Mouse (Mus musculus) heart, adult 2 months (tissue): Measurements from ENCODE around the gene Gpr4. TPM values are rescaled to one million over a fixed set of nuclear protein-coding genes. Genes with fewer than 3 reads are reported as not detected.
A peak's percentile ranks its signal among the peaks of the same experiment; 100 is the strongest.

Experiments
- DNase-seq, 2 experiments: peaks; one replicate each; pipeline ENCODE4 v3.0.0; 2021
- H3K27ac ChIP-seq: fragments of 200-600 bp; 2 replicates; pipeline ENCODE4 v1.8.1; 2022
- H3K27me3 ChIP-seq: fragments of 200-500 bp; 2 replicates; pipeline ENCODE4 v1.6.1; 2012; ENCODE audit warnings: mild to moderate bottlenecking, low read length, inconsistent platforms, mixed read lengths; ENCODE audit not compliant: control insufficient read depth, insufficient read depth
- H3K36me3 ChIP-seq: fragments of 200-500 bp; 2 replicates; pipeline ENCODE4 v1.6.1; 2012; ENCODE audit warnings: low read length, inconsistent platforms; ENCODE audit not compliant: control insufficient read depth, insufficient read depth
- H3K4me1 ChIP-seq: fragments of 200-500 bp; 2 replicates; pipeline ENCODE4 v1.6.1; 2011; ENCODE audit warnings: low read length; ENCODE audit not compliant: control insufficient read depth, insufficient read depth
- H3K4me3 ChIP-seq: fragments of 200-600 bp; 2 replicates; pipeline ENCODE4 v1.8.1; 2022
- H3K79me2 ChIP-seq: fragments of 200-500 bp; replicated peaks from 2 replicates; pipeline ENCODE4 v1.6.1; 2012; ENCODE audit warnings: mild to moderate bottlenecking, inconsistent platforms, low read length, moderate library complexity, mixed read lengths; ENCODE audit not compliant: control insufficient read depth, insufficient read depth
- H3K9ac ChIP-seq: fragments of 200-500 bp; 2 replicates; pipeline ENCODE4 v1.6.1; 2012; ENCODE audit warnings: low read depth, mild to moderate bottlenecking, control low read depth, inconsistent platforms, low read length, mixed read lengths
- CTCF ChIP-seq: fragments of 200-600 bp; IDR thresholded peaks from 2 replicates; pipeline ENCODE4 v1.8.1; 2022; ENCODE audit warnings: antibody characterized with exemption, mild to moderate bottlenecking, moderate library complexity
- EP300 ChIP-seq: fragments of 200-500 bp; IDR thresholded peaks from 2 replicates; pipeline ENCODE4 v1.6.1; 2011; ENCODE audit warnings: low read depth, low read length, control low read depth; ENCODE audit not compliant: insufficient read depth
- POLR2A ChIP-seq: fragments of 200-500 bp; IDR thresholded peaks from 2 replicates; pipeline ENCODE4 v1.6.1; 2011; ENCODE audit warnings: mild to moderate bottlenecking, low read depth, low read length, control low read depth; ENCODE audit not compliant: insufficient read depth
- WGBS: fragments of 180-500 bp; shearing (Covaris S2); methylation state at CpG from one replicate; pipeline ENCODE4 v1.1.7; 2018; 5-methylcytosine and 5-hydroxymethylcytosine counted together
- intact Hi-C: fragments of 180-260 bp; cut with DNase I; formaldehyde crosslinking; loops from one replicate; pipeline ENCODE4 v1.15.1; 2025
- polyA plus RNA-seq: library from polyadenylated mRNA; depleted of rRNA; stranded (reverse); fragments of >200 nt; gene quantifications from 2 replicates; pipeline ENCODE4 v1.2.3, GENCODE M21; 2012
- total RNA-seq, 2 experiments: library from RNA; stranded (reverse); gene quantifications; 2 replicates each; pipeline ENCODE4 v1.2.3; 2021

Gene Gpr4
- total and polyA plus RNA-seq, 3 experiments = 6.8 to 17.1 (median 7.2) TPM

GRCm38 (mm10) chr7:19268993-19269681 lies 56.8 kb downstream of the Gpr4 start:
- H3K79me2 ChIP-seq = peaks cover 8% of the 10 kb centered on the region
- peak in 1 of 2 experiments; percentile 44 for DNase-seq
- no peaks in the 10 kb centered on the region for H3K27me3 ChIP-seq
- peak overlapping the region; percentile 65 for H3K4me3 ChIP-seq
- H3K36me3 ChIP-seq = peaks cover 5% of the 10 kb centered on the region; the same call in 1 of the 2 replicates
- H3K4me1 ChIP-seq = peaks cover 27% of the 10 kb centered on the region
- intact Hi-C loops = no loop called here
- TF ChIP-seq CTCF (no peak), EP300 (no peak), POLR2A (no peak)
- 21% methylated on average over 10 of the region's 10 CpGs for WGBS
- peak overlapping the region; percentile 77 for H3K9ac ChIP-seq
- H3K27ac ChIP-seq = peak overlapping the region; percentile 90

- Histone ChIP-seq H3K27ac (peak overlapping the region; percentile 90), H3K36me3 (peaks cover 5% of the 10 kb centered on the region; the same call in 1 of the 2 replicates), H3K27me3 (no peaks in the 10 kb centered on the region), H3K79me2 (peaks cover 8% of the 10 kb centered on the region), H3K9ac (peak overlapping the region; percentile 77), H3K4me1 (peaks cover 27% of the 10 kb centered on the region), H3K4me3 (peak overlapping the region; percentile 65)
- 0 out of 2 replicates have a peak, but pooled peaks have one; percentile 7 for TF ChIP-seq EP300
- TF ChIP-seq POLR2A = peak; percentile 21; the same call in 1 of the 2 replicates
- no peak for TF ChIP-seq CTCF
- DNase-seq = peak; percentile 76 to 84
- 1% methylated on average over 19 of the region's 19 CpGs for WGBS
- intact Hi-C loops = loop anchor here (2.0 to 5.0 kb wide), 2 partner anchors 41 to 58 kb away; partner anchors contain the start of genes Gpr4 and Opa3
Observed at GRCm38 (mm10) chr7:19269721-19270441, 57.5 kb downstream of the Gpr4 start.

- Histone ChIP-seq H3K36me3 (peaks cover 5% of the 10 kb centered on the region; the same call in 1 of the 2 replicates), H3K9ac (peak overlapping the region; percentile 93), H3K4me1 (peaks cover 23% of the 10 kb centered on the region), H3K27me3 (no peaks in the 10 kb centered on the region), H3K27ac (peak overlapping the region; percentile 90), H3K79me2 (peaks cover 6% of the 10 kb centered on the region), H3K4me3 (peak overlapping the region; percentile 65)
- intact Hi-C loops = loop anchor here (2.0 to 5.0 kb wide), 2 partner anchors 42 to 58 kb away; partner anchors contain the start of genes Gpr4 and Opa3
- no peak for TF ChIP-seq EP300
- TF ChIP-seq CTCF = no peak
- no peak for TF ChIP-seq POLR2A
- peak in 1 of 2 experiments; percentile 54 for DNase-seq
- 0% methylated on average over 20 of the region's 21 CpGs for WGBS
Observed at GRCm38 (mm10) chr7:19270509-19271237, 58.3 kb downstream of the Gpr4 start.

GRCm38 (mm10) chr7:19271238-19272172 lies 59.2 kb downstream of the Gpr4 start, which contains the start of gene Vasp:
Vasp (minus strand) TSS chr7:19271817.
- peak within 1 kb of the TSS; percentile 65 for H3K4me3 ChIP-seq
- TF ChIP-seq EP300 (no peak), CTCF (no peak), POLR2A (peak; percentile 90)
- no peaks in the 10 kb centered on the region for H3K27me3 ChIP-seq
- under 1% methylated on average over 62 of the region's 62 CpGs for WGBS
- peaks cover 5% of the 10 kb centered on the region; the same call in 1 of the 2 replicates for H3K36me3 ChIP-seq
- peak within 1 kb of the TSS; percentile 93 for H3K9ac ChIP-seq
- peak within 1 kb of the TSS; percentile 90 for H3K27ac ChIP-seq
- peaks cover 3% of the 10 kb centered on the region for H3K79me2 ChIP-seq
- peak; percentile 91 to 92 for DNase-seq
- H3K4me1 ChIP-seq = peaks cover 16% of the 10 kb centered on the region
- intact Hi-C loops = loop anchor here (2.0 to 5.0 kb wide), 2 partner anchors 43 to 59 kb away; partner anchors contain the start of genes Gpr4 and Opa3
